Mouse (Mus musculus) CH12.LX (cell line): ENCODE data around the gene Tmem59l.

ENCODE experiments used
- CTCF ChIP-seq, 2 experiments: IDR thresholded peaks in 1 of 2; conservative IDR thresholded peaks in 1 of 2; 2 replicates each; pipeline ENCODE4 v1.5.1; 2011 to 2012; ENCODE audit warnings: low read depth in 2 of 2, low read length in 2 of 2, improper control_type of control experiment in 1 of 2, inconsistent platforms in 1 of 2, mild to moderate bottlenecking in 1 of 2, moderate library complexity in 1 of 2
- E2F4 ChIP-seq: IDR thresholded peaks from 2 replicates; pipeline ENCODE4 v1.6.1; 2011; ENCODE audit warnings: low read depth, low read length, improper control_type of control experiment; ENCODE audit not compliant: insufficient replicate concordance
- EP300 ChIP-seq: IDR thresholded peaks from 2 replicates; pipeline ENCODE4 v1.6.1; 2011; ENCODE audit warnings: low read length, improper control_type of control experiment
- MAFK ChIP-seq: IDR thresholded peaks from 2 replicates; pipeline ENCODE4 v1.6.1; 2011; ENCODE audit warnings: low read length, improper control_type of control experiment; ENCODE audit not compliant: insufficient replicate concordance
- POLR2A ChIP-seq: IDR thresholded peaks from 2 replicates; pipeline ENCODE4 v1.6.1; 2011; ENCODE audit warnings: low read depth, mild to moderate bottlenecking, improper control_type of control experiment, low read length
- SIN3A ChIP-seq: IDR thresholded peaks from 2 replicates; pipeline ENCODE4 v1.6.1; 2012; ENCODE audit warnings: low read length, improper control_type of control experiment, inconsistent platforms
- ZC3H11A ChIP-seq: IDR thresholded peaks from 2 replicates; pipeline ENCODE4 v1.6.1; 2012; ENCODE audit warnings: low read depth, mild to moderate bottlenecking, inconsistent platforms, low read length, improper control_type of control experiment
- ZNF384 ChIP-seq: IDR thresholded peaks from 2 replicates; pipeline ENCODE4 v1.6.1; 2012; ENCODE audit warnings: low read depth, low read length, improper control_type of control experiment, inconsistent platforms

DNA sequence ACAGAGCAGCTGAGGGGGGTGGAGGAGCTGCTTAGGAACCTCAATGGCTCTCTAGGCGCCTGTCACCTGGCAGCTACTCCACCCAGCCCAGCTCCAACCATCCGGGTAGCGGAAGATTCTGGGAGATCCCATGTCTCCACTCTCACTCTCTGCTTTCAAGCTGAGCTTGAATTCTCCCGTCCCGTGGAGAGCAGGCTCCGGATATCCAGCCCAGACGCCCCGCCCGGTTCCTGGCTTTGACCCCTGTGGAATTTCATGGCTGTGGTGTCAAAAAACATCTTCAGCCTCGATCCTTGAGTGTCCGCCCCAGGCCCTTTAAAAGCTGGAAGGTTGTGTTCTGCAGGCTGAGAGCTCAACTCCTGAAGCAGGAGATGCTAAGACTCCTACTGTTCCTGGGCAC is 20.4 kb downstream of the Tmem59l start:
- TF ChIP-seq ZC3H11A (no peak), CTCF (conservative IDR thresholded peaks at IDR 0.05 in 1 of 2, IDR thresholded peaks at IDR 0.05 in 1 of 2; ENCODE audit: low read depth in 2 of 2, low read length in 2 of 2) (no peak), ZNF384 (no peak), E2F4 (no peak), EP300 (no peak), MAFK (no peak), SIN3A (no peak), POLR2A (no peak)
